Mouse (Mus musculus) ZHBTc4 (cell line): ENCODE results near the gene B3galnt2.
"Not testable (repeated sequence)": the region's sequence is repeated elsewhere in the genome, so short reads cannot be mapped to it uniquely, and the experiment has no call there.

Experiments used
- DNase-seq: peaks from one replicate; pipeline ENCODE4 v3.0.0-alpha.2; 2011; ENCODE audit warnings: low read depth, low spot score

B3galnt2 gene

DNA sequence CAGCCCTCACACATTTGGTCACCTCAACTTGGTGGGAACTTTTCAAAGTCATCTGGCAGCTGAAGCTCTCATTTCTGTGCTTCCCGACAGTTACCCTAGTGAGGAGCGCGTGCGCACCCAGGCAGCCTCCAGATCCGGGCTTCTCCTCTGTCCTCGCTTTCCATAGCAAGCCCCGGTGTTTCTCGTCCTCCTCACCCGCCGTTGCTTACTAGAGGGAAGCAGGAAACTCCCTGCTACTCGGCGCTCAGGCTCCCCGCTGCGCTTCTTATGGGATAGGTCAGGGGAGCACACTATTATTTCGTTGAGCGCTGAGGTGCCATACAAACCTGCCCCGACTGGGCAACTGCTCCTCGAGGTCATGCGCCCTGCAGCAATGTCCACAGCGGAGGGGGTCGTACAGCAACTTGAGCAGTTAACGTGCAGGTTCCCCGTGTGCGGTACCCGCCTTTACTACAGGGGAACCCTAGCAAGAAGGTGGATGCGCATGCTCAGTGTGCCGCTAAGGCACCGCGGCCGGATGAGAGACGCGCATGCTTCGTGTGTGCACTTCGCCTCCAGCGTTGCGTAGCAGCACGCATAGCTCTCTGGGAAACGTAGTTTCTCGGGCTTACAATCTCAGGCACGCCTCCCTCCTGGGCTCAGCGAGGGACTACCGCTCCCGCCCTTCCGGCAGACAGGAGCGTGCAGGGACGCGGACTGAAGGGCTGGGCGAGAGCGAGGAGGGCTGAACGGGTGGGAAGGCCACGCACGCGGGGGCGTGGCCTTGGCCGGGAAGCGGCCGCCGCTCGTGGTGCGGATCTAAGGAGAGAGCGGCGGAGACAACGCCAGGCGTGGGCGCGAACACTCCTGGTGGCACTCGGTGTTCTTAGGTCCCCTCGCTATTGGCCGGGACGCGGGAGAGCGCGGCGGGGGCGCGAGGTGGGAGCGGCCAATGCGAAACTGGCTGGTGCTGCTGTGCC, at the start of gene B3galnt2:
Gene B3galnt2 (plus strand): TSS at position 596 of the 959 bp plus-strand sequence.
- peak; percentile 100 for DNase-seq

DNA sequence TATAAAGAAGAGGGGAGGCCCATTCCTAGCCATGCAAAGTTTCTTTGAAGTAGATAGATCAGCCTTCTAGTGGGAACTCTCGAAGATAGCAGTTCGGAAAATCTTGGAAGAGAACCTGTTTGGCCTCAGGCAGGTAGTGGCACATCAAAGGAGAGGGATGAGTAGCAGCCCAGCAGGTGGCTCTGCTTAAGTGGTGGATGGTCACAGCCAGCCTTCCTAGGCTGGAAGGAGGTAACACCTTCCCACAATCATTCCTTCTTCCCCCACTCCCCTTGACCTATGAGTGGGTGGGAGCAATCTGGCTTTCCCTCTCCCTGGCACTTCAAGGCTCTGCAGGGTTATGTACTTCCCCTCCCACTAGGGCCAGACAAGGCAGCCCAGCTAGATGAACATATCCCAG, 42.9 kb upstream of the B3galnt2 start:
- peak; percentile 83 for DNase-seq

DNA sequence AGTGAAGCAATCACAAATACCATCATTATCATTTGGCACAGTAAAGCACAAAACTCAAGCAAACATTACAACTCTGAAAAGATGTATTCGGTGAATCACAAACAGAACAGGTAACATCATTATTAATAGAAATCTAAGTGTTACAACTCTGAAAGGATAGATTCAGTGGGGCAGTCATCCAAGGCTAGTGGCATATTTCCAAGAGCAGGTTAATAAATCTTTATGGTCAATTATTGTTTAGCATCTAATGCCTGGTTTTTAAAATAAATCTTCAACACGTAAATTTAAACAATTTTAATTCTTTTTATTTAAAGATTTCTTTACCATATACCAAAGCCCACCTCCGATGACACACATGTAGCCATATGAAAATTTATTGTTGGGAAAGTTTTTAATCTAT, 34.9 kb upstream of the B3galnt2 start:
- no peak for DNase-seq

DNA sequence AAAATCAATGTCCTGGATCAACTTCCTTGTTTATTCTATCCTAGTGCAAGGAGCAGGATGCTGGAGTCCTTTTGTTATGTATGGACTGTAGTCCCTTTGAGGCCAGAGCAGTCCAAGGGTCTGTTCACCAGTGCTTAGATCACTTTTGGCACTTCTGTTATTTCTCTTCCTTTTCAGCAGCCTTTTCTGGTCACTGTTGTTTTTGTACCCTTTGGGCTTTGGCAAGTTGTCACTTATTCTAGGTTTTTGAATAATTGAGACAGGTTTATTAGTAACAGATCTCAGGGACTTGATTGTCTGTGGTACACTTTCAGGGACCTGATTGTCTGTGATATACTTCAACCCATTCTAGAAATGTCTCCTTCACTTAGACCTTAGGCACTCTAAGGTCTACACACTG, 31.7 kb upstream of the B3galnt2 start:
- no peak for DNase-seq

DNA sequence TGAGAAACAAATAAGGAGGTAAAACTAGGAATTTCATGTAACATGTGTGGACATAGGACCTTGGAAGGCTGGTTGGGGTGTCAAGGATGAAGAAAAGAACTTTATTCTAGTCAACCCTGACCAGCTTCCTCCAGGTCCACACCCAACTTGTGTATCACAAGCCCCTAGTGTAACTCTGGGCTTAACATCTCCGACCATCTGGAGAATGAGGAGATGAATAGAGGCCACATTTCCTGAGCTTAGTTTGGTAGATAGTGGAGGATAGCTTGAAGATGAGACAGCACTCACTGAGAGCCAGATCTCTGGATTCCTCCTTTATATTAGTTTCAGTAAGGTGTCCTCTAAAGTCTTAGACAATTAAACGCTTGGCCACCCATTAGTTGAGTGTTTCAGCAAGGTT, 24.3 kb upstream of the B3galnt2 start:
- no peak for DNase-seq

DNA sequence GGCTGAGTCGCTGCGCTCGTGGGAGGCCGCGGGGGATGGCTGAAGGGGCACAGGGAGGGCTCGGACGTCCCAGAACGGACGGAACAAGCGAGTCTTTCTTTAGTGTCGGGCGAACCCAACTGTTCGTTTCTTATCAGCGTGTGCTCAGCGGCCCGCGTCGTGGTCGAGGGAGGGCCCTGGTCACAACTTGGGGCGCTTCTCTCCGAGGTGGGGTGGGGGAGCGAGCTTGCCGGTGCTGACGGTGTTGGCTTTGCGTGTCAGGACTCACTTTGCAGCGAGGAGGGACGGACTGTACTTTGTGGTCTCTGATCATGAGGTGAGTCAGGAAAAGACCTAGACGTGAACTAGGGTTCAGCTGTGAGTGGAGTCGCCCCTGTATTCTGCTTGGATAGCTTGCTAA, 662 bp downstream of the B3galnt2 start:
- DNase-seq, result no peak

DNA sequence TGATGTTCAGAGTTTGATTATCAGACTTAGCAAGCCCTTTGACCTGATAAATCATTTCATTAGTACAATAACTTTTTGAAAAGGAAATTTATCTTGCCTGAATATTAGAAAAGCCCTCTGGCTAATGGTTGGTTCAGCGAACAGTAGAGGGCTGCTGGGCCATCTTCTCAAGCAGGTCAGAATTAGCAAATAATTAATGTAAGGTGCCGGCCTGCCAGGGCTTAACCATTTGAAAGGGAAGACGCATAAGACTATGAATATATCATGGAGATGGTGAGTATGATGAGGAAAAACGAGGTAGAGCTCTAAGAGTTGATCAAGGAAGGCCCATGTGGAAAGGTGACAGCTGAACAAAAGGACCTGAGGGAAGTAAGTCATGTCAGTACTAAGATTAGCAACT, 2.4 kb downstream of the B3galnt2 start:
- no peak for DNase-seq

DNA sequence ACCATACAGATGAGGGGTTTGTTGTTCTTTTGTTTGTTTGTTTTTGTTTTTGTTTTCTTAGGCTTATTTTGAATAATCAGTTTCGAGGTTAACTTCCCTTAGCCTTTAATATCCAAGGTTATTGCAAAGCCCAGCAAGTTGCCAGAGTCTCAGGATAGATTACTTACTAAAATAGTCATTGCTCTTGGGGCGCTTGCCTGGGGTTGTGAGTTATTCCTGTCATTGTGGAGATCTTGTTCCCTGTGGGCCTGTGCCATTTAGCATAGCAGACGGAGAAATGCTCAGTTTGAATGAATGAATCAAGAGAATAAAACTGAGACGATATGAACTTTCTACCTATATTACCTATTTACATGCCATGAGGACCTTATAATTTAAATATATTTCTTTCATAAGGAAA, 5.9 kb downstream of the B3galnt2 start:
- DNase-seq, result no peak

DNA sequence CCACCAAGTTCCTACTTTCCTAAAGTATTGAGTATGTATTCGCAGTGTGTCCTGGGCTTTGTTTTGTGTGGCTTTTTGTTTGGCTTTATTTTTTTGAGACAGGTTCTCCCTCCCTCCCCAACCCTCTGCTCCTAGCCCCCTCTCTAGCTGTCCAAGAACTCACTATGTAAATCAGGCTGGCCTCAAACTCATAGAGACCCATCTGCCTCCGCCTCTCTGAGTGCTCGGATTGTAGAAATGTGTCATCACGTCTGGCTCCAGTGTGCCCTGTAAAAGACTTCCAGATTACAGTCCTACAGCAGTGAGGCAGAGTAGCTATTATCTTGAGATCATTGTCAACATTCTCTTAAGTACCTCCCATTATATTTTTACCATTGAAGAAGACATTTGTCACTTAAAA, 6.8 kb downstream of the B3galnt2 start:
- DNase-seq, result no peak

DNA sequence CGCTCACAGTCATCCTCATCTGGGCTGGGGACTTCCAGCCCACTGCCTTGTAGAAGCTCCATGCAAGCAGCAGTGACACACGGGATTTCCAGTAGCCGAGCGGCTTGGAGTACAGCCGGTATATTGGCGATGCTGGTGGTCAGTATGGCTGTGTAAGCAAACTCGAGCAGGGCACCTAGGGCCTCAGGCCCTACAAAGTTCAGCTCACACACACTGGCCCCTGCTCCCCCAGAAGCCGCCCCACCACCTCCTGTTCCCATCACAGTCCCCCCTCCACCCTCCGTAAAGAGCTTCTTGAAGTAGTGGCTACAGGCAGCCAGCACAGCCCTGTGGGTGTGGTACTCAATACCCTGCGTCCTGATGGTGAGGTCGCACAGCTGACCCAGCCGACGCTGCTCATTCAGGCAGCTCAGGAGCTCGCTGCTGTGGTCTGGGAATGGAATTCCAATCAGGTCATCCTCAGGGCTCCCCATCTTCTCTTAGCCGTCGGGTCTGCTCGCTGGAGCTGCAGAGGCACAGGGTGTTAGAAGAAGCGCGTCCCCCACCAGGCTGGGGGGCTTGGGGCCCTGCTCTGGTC, 11.2 kb downstream of the B3galnt2 start:
- peak; percentile 57 for DNase-seq

DNA sequence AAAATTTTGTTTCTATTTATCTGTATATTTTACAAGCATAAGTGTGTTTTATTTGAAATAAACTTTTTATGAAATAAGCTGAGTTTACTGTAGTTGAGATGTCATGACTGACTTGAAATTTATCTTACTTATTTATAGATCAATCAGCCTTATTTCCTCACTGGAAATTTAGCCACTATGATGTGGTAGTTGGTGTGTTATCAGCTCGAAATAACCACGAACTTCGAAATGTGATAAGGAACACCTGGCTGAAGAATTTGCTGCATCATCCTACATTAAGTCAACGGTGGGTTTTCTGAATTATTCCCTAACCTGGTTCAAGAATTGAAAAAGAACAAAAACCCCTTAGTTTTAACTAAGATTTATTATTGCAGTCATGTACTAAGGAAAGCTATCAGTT, 11.9 kb downstream of the B3galnt2 start:
- DNase-seq, result no peak

DNA sequence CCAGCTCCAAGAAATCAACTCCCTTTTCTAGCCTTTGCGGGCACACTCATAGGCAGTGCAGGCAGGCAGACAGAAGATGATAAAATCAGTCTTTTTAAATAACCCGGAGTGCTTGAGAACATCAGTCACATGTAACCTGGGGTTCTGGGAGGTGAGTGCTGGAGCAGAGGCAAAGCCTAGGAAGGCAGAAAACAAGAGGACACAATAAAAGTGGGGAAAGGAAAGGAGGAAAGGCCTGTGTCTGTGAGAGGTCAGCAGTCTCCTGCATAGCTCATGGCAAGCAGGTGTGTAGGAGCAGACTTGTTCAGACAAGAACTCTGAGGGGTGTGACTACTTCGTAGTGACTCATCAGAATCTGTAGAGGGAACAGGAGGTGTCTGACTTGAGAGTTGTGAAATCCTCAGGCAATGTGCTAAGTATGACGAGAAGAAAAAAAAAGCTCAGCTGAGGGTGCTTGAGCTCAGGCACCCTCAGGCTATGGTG, 14.4 kb downstream of the B3galnt2 start:
- DNase-seq, result peak; percentile 77

DNA sequence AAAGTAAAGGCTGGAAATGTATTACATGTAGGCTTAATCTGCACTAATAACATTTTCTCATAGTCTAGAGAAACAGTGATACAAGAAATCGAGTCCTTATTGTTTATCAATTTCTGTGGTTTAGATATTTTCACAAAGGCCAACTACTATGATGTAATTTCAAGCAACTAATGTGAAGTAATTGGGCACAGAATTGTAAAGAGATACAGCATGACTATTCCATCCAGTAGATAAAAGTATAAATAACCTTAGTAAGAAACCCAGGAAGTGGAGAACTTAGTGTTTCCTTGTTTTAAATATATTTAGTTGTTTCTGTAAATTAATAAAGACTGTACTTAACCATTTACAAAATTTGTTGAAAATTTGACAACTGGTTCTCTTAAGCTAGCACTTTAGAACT, 15.5 kb downstream of the B3galnt2 start:
- DNase-seq, result no peak

DNA sequence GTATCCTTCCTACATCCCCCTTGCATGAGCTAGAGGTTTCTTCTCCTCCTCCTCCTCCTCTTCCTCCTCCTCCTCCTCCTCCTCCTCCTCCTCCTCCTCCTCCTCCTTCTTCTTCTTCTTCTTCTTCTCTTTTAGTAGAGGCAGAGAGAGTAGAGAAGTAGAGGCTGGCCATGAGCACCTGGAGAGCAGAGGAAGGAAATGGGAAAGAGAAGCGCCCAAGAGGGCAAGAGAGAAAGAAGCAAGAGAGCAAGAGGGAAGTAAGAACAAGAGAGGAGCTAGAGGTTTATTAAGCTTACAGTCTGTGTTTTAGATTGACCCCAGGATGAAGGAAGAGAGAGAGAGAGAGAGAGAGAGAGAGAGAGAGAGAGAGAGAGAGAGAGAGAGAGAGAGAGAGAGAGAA, 27.6 kb downstream of the B3galnt2 start:
- not testable (repeated sequence) for DNase-seq

DNA sequence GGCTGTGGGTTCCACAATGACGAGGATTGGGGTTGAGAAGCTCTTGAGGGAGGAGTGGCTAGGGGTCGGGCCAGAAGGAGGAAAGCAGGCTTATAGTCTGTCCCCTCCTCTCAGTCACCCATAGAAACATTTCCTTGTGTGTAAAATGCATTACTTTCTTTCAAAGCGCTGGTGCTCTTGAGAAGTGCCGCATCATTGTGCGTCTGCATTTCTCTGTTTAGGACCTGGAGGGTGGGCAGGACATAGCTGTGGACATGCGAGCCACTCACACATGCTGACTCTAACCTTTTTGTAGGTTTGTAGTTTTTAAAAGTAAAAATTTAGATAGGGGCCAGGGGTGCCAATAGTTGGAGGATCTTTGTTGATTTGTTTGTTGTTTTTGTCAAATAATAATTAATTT, 29.3 kb downstream of the B3galnt2 start:
- peak; percentile 17 for DNase-seq

DNA sequence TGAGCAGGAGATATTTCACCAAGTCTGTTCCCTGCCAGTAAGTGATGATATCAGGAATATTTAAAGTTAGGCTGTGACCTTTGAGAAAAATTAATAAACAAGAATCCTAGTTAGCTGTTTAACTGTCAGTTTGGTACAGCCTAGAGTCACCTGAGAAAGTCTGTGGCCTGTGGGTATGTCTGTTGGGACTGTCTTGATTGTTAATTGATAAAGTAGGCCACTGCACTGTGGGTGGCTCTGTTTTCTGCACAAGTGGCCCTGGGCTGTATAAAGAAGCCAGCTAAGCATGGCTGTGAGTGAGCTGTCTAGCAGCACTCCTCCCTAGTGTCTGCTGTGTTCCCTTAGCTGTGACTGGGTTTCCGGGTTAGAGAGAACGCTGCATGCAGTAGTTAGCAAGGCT, 34.9 kb downstream of the B3galnt2 start:
- DNase-seq, result no peak

DNA sequence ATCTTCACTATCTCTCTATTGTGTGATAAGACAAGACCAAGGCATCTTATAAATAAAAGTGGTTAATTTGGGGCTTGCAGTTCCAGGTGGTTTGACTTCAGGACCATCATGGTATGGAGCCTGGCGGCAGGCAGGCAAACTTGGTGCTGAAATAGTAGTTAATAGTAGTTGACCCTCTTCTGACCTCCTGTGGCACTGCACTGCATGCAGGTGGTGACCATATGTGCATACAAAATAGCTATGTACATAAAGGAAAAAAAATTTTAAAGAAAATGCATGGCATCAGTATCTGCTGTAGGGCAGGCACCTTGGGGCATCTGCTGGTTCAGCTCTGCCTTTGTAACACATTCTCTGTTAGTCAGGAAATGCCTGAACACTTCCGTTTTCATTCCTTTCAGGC, 36.1 kb downstream of the B3galnt2 start:
- no peak for DNase-seq

DNA sequence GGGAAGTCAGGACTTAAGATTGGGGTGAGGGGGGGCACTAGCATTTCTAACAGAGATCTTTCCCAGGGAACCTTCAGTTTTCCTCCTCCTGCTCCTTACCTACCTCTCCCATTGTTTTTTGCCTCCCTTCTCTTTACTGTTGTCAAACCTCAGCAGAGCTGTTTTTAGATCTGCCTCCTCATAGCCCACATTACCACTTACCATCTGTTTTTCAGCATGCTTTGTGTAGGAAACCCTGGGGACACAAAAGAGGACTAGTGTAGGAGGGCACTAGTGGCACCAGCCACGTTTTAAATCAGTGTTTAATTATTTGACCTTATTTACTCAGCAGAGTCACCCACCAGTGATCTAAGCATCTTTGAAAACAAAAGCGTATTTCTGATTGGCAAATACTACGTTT, 38.8 kb downstream of the B3galnt2 start:
- DNase-seq, result no peak

DNA sequence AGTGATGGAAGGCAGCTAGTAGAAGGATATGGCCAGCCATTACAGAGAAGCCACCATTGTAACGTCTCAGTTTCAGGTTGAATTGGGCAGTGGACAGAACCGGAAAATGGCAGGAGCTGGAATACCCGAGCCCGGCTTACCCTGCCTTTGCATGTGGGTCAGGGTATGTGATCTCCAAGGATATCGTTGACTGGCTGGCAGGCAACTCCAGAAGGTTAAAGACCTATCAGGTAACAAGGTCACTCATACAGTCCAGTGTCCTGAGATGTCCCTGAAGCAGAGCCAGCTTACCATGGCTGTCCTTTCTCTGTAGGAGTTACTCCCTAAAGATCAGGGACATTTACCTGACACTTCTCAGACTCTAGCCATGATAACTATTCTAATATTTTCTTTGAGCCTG, 40.8 kb downstream of the B3galnt2 start:
- no peak for DNase-seq

DNA sequence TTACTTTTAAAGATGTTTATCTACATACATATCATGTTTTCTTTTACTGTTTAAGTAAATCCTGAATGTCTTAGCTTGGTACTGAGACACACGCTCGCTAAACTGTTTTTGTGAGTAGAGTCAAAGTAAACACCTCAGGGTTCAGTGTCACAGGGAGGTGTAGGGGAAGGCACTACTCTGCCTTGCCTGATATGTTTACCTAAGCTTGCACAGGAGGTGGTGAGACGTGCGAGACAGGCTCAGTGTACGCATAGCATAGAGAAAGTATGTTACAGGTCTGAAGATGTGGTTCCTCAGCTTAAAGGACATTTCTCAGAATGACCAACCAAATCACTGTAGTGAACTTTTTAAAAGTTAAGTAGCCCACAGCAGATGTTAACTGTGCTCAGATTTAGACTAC, 43.2 kb downstream of the B3galnt2 start:
- no peak for DNase-seq

DNA sequence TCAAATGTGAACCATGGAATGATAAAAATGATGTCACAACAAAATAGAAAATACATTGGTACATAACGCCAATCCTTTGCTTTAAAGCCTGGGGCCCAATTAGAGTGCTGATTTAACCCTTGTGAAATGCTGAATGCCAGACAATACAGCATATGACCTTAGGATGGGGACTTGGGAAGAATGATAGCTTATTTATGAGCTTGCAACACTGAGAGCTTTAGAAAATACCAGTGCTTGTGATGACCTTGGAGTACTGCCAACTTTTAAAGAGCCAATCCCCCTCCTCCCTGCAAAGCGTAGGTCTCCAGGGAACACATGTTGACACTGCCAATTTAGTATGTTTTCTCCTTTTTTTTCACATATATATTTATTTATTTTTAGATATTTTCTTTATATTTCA, 48.4 kb downstream of the B3galnt2 start:
- no peak for DNase-seq

DNA sequence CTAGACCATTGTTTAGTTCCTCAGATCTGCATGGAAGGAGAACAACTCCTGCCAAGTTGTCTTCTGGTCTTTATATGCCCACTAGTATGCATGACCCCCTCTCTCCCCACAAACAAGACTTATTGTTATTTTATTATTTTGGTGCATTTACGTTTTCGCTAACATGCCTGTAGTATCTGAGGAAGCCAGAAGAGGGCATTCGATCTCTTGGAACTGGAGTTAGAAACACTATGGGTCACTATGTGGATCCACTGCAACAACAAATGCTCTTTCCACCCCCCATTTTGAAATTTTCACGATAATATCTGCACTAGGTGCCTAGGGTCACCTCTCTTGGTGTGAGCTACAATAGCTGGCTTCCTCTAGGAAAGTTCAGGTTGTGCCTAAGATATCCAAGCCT, 49.8 kb downstream of the B3galnt2 start:
- no peak for DNase-seq

DNA sequence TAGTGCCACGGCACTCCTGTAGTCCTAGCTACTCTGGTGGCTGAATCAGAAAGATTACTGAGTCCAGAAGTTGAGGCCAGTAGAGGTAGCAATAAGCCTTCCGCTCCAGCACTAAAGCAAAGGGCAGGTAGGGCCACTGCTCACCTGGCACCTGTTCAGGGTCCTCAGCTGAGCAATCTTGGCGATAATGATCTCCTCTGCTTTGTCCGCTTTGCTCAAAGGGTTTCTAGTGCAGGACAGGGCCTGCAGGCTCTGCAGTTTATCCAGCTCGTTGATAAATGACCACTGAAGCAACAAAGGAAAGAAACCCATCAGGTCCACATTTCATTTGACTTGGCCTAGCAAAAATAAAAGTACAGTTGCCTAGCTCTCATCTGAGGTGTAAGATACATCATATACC, 50.7 kb downstream of the B3galnt2 start:
- no peak for DNase-seq
